Mouse (Mus musculus): ENCODE results near the gene Trip4. TPM values are rescaled to one million over a fixed set of nuclear protein-coding genes. Genes with fewer than 3 reads are reported as not detected.

Gene Trip4
- polyA plus RNA-seq, 1 experiment from 2014 or later: 27.9 TPM

GRCm38 (mm10) chr9:65833230-65833629 lies 75.4 kb downstream of the Trip4 start:
- H3K4me1 ChIP-seq: peaks cover 10% of the 10 kb centered on the region
- H3K4me2 ChIP-seq: no peak overlapping the region
- H3K27me3 ChIP-seq (replicated peaks): no peaks in the 10 kb centered on the region
- no peak overlapping the region for H3K4me3 ChIP-seq (replicated peaks)
- H3K36me3 ChIP-seq: no peaks in the 10 kb centered on the region; the same call in none of the 2 replicates
- 26% methylated on average over 2 of the region's 2 CpGs for WGBS
- no peak overlapping the region for H3K27ac ChIP-seq (replicated peaks)
- H3K9me3 ChIP-seq (replicated peaks): no peaks in the 10 kb centered on the region
- H3K9ac ChIP-seq (replicated peaks): no peak overlapping the region
- no peak for ATAC-seq (ENCODE audit: low FRiP score)

GRCm38 (mm10) chr9:65832041-65832440 lies 76.6 kb downstream of the Trip4 start:
- WGBS: 25% methylated on average over 2 of the region's 2 CpGs
- Histone ChIP-seq H3K36me3 (no peaks in the 10 kb centered on the region), H3K27me3 (replicated peaks) (no peaks in the 10 kb centered on the region), H3K9ac (replicated peaks) (no peak overlapping the region), H3K4me1 (peaks cover 15% of the 10 kb centered on the region), H3K4me2 (no peak overlapping the region), H3K4me3 (replicated peaks) (no peak overlapping the region), H3K27ac (replicated peaks) (peak overlapping the region; percentile 48), H3K9me3 (replicated peaks) (no peaks in the 10 kb centered on the region)
- no peak for ATAC-seq (ENCODE audit: low FRiP score)

GRCm38 (mm10) chr9:65831164-65831563 lies 77.4 kb downstream of the Trip4 start:
- Histone ChIP-seq H3K36me3 (no peaks in the 10 kb centered on the region), H3K4me3 (replicated peaks) (no peak overlapping the region), H3K4me2 (no peak overlapping the region), H3K4me1 (peaks cover 17% of the 10 kb centered on the region), H3K27ac (replicated peaks) (no peak overlapping the region), H3K9ac (replicated peaks) (no peak overlapping the region), H3K27me3 (replicated peaks) (no peaks in the 10 kb centered on the region), H3K9me3 (replicated peaks) (no peaks in the 10 kb centered on the region)
- no peak for ATAC-seq (ENCODE audit: low FRiP score)
- 44% methylated on average over 4 of the region's 4 CpGs for WGBS

- peaks cover 25% of the 10 kb centered on the region for H3K4me1 ChIP-seq
- no peak overlapping the region for H3K4me2 ChIP-seq
- no peak overlapping the region for H3K4me3 ChIP-seq (replicated peaks)
- no peak for ATAC-seq (ENCODE audit: low FRiP score)
- H3K27me3 ChIP-seq (replicated peaks): no peaks in the 10 kb centered on the region
- H3K9ac ChIP-seq (replicated peaks): no peak overlapping the region
- 68% methylated on average over 4 of the region's 4 CpGs for WGBS
- H3K27ac ChIP-seq (replicated peaks): no peak overlapping the region
- H3K9me3 ChIP-seq (replicated peaks): no peaks in the 10 kb centered on the region
- H3K36me3 ChIP-seq: no peaks in the 10 kb centered on the region
These were observed 78.3 kb downstream of the Trip4 start for GRCm38 (mm10) chr9:65830255-65830654.

- 71% methylated on average over 2 of the region's 2 CpGs for WGBS
- H3K4me2 ChIP-seq: no peak overlapping the region
These were observed 79.2 kb downstream of the Trip4 start for GRCm38 (mm10) chr9:65829410-65829809.

GRCm38 (mm10) chr9:65828511-65828910 lies 80.1 kb downstream of the Trip4 start:
- Histone ChIP-seq H3K9me3 (replicated peaks) (no peaks in the 10 kb centered on the region), H3K4me3 (replicated peaks) (peak overlapping the region; percentile 91), H3K4me2 (peak overlapping the region; percentile 71), H3K4me1 (peaks cover 38% of the 10 kb centered on the region), H3K36me3 (no peaks in the 10 kb centered on the region), H3K9ac (replicated peaks) (no peak overlapping the region), H3K27me3 (replicated peaks) (no peaks in the 10 kb centered on the region), H3K27ac (replicated peaks) (no peak overlapping the region)
- no peak for ATAC-seq (ENCODE audit: low FRiP score)
- 35% methylated on average over 3 of the region's 3 CpGs for WGBS

More at GRCm38 (mm10) chr9:65829410-65829809, 79.2 kb downstream of the Trip4 start:
- Histone ChIP-seq H3K36me3 (no peaks in the 10 kb centered on the region), H3K27me3 (replicated peaks) (no peaks in the 10 kb centered on the region), H3K9ac (replicated peaks) (no peak overlapping the region), H3K9me3 (replicated peaks) (no peaks in the 10 kb centered on the region), H3K4me1 (peaks cover 29% of the 10 kb centered on the region), H3K27ac (replicated peaks) (no peak overlapping the region), H3K4me3 (replicated peaks) (no peak overlapping the region)
- ATAC-seq (ENCODE audit: low FRiP score): no peak

GRCm38 (mm10) chr9:65828016-65828403 lies 80.6 kb downstream of the Trip4 start:
- ATAC-seq (ENCODE audit: low FRiP score): no peak
- Histone ChIP-seq H3K36me3 (no peaks in the 10 kb centered on the region), H3K27ac (replicated peaks) (peak overlapping the region; percentile 99), H3K27me3 (replicated peaks) (no peaks in the 10 kb centered on the region), H3K4me2 (peak overlapping the region; percentile 71), H3K9ac (replicated peaks) (peak overlapping the region; percentile 93; the same call in 1 of the 2 replicates), H3K4me3 (replicated peaks) (peak overlapping the region; percentile 91), H3K4me1 (peaks cover 41% of the 10 kb centered on the region), H3K9me3 (replicated peaks) (no peaks in the 10 kb centered on the region)
- WGBS: 1% methylated on average over 13 of the region's 13 CpGs

GRCm38 (mm10) chr9:65827344-65828015 lies 81.1 kb downstream of the Trip4 start, which contains the start of gene Zfp609:
Zfp609 (minus strand) TSS chr9:65827564.
- under 1% methylated on average over 68 of the region's 76 CpGs for WGBS
- ATAC-seq (ENCODE audit: low FRiP score): peak; percentile 89
- H3K9ac ChIP-seq (replicated peaks): peak within 1 kb of the TSS; percentile 93
- no peaks in the 10 kb centered on the region for H3K36me3 ChIP-seq
- H3K27me3 ChIP-seq (replicated peaks): no peaks in the 10 kb centered on the region
- peak within 1 kb of the TSS; percentile 99 for H3K27ac ChIP-seq (replicated peaks)
- H3K4me1 ChIP-seq: peaks cover 45% of the 10 kb centered on the region
- peak within 1 kb of the TSS; percentile 71 for H3K4me2 ChIP-seq
- H3K9me3 ChIP-seq (replicated peaks): no peaks in the 10 kb centered on the region
- peak within 1 kb of the TSS; percentile 91 for H3K4me3 ChIP-seq (replicated peaks)

- H3K27ac ChIP-seq (replicated peaks): peak overlapping the region; percentile 99
- 2% methylated on average over 31 of the region's 31 CpGs for WGBS
- peak overlapping the region; percentile 91 for H3K4me3 ChIP-seq (replicated peaks)
- peaks cover 46% of the 10 kb centered on the region for H3K4me1 ChIP-seq
- H3K36me3 ChIP-seq: no peaks in the 10 kb centered on the region
- peak overlapping the region; percentile 93 for H3K9ac ChIP-seq (replicated peaks)
- peak overlapping the region; percentile 71 for H3K4me2 ChIP-seq
- ATAC-seq (ENCODE audit: low FRiP score): peak; percentile 69
- H3K9me3 ChIP-seq (replicated peaks): no peaks in the 10 kb centered on the region
- no peaks in the 10 kb centered on the region for H3K27me3 ChIP-seq (replicated peaks)
These were observed 81.8 kb downstream of the Trip4 start for GRCm38 (mm10) chr9:65826588-65827343.

GRCm38 (mm10) chr9:65826226-65826587 lies 82.4 kb downstream of the Trip4 start:
- 1% methylated on average over 4 of the region's 4 CpGs for WGBS
- Histone ChIP-seq H3K27me3 (replicated peaks) (no peaks in the 10 kb centered on the region), H3K9ac (replicated peaks) (peak overlapping the region; percentile 93), H3K4me3 (replicated peaks) (peak overlapping the region; percentile 91), H3K4me1 (peaks cover 51% of the 10 kb centered on the region), H3K9me3 (replicated peaks) (no peaks in the 10 kb centered on the region), H3K36me3 (no peaks in the 10 kb centered on the region), H3K4me2 (peak overlapping the region; percentile 71), H3K27ac (replicated peaks) (peak overlapping the region; percentile 99)
- ATAC-seq (ENCODE audit: low FRiP score): peak; percentile 23

- Histone ChIP-seq H3K4me2 (peak overlapping the region; percentile 21), H3K27me3 (replicated peaks) (no peaks in the 10 kb centered on the region), H3K36me3 (no peaks in the 10 kb centered on the region), H3K9me3 (replicated peaks) (no peaks in the 10 kb centered on the region), H3K27ac (replicated peaks) (peak overlapping the region; percentile 10; the same call in 1 of the 2 replicates), H3K9ac (replicated peaks) (no peak overlapping the region; the same call in 1 of the 2 replicates), H3K4me3 (replicated peaks) (no peak overlapping the region), H3K4me1 (peaks cover 64% of the 10 kb centered on the region)
- no peak for ATAC-seq (ENCODE audit: low FRiP score)
- WGBS: 35% methylated on average over 10 of the region's 10 CpGs
These were observed 84.7 kb downstream of the Trip4 start for GRCm38 (mm10) chr9:65823716-65824462.

Data from neural tube, embryonic 15.5 days (tissue).